Mouse (Mus musculus) hindbrain, embryonic 11.5 days (tissue): Measurements from ENCODE around the gene Gpr132. TPM values are rescaled to one million over a fixed set of nuclear protein-coding genes. Genes with fewer than 3 reads are reported as not detected.
A peak's percentile ranks its signal among the peaks of the same experiment; 100 is the strongest.
"Not testable (repeated sequence)": the region's sequence is repeated elsewhere in the genome, so short reads cannot be mapped to it uniquely, and the experiment has no call there.

Experiments
- ATAC-seq: fragments of 200-750 bp; cut with Nextera tagmentation; 2 replicates; pipeline ENCODE4 v1.8.0; 2017; ENCODE audit warnings: mild to moderate bottlenecking, moderate TSS enrichment, moderate library complexity; ENCODE audit not compliant: low FRiP score
- DNase-seq: peaks from one replicate; pipeline ENCODE4 v3.0.0-alpha.2; 2015; ENCODE audit warnings: low spot score
- H3K27ac ChIP-seq: fragments of 300-500 bp; sonication (generic); 2 replicates; pipeline ENCODE4 v1.5.1; 2014; ENCODE audit warnings: mild to moderate bottlenecking, low read depth, low read length
- H3K27me3 ChIP-seq: fragments of 300-500 bp; sonication (generic); 2 replicates; pipeline ENCODE4 v1.6.1; 2014; ENCODE audit warnings: mild to moderate bottlenecking, low read length, moderate library complexity, mixed read lengths; ENCODE audit not compliant: control insufficient read depth, insufficient read depth
- H3K36me3 ChIP-seq: fragments of 300-500 bp; sonication (generic); 2 replicates; pipeline ENCODE4 v1.6.1; 2014; ENCODE audit warnings: mild to moderate bottlenecking, low read length, moderate library complexity, mixed read lengths; ENCODE audit not compliant: control insufficient read depth, insufficient read depth
- H3K4me1 ChIP-seq: fragments of 300-500 bp; sonication (generic); replicated peaks from 2 replicates; pipeline ENCODE4 v1.6.1; 2014; ENCODE audit warnings: low read length, mixed read lengths; ENCODE audit not compliant: control insufficient read depth, insufficient read depth
- H3K4me2 ChIP-seq: fragments of 300-500 bp; sonication (generic); replicated peaks from 2 replicates; pipeline ENCODE4 v1.6.1; 2014; ENCODE audit warnings: mild to moderate bottlenecking, low read depth, low read length
- H3K4me3 ChIP-seq: fragments of 300-500 bp; sonication (generic); 2 replicates; pipeline ENCODE4 v1.5.1; 2014; ENCODE audit warnings: low read depth, low read length
- H3K9ac ChIP-seq: fragments of 300-500 bp; sonication (generic); 2 replicates; pipeline ENCODE4 v1.6.1; 2014; ENCODE audit warnings: low read depth, low read length
- H3K9me3 ChIP-seq: fragments of 300-500 bp; sonication (generic); 2 replicates; pipeline ENCODE4 v1.6.1; 2016; ENCODE audit warnings: low read length; ENCODE audit not compliant: control insufficient read depth
- WGBS: fragments of 180-500 bp; shearing (Covaris S2); extraction: QIAGEN DNeasy Blood & Tissue Kit; methylation state at CpG from one replicate; pipeline ENCODE4 v1.1.7; 2014; 5-methylcytosine and 5-hydroxymethylcytosine counted together
- polyA plus RNA-seq: library from polyadenylated mRNA; unstranded; fragments of >200 nt; fragmentation: Nextera tagmentation; extraction: Ambion mirVana; gene quantifications from 2 replicates; pipeline ENCODE4 v1.2.1, GENCODE M21; 2014

Gene Gpr132
- polyA plus RNA-seq, 1 experiment from 2014 or later, result not detected

DNA sequence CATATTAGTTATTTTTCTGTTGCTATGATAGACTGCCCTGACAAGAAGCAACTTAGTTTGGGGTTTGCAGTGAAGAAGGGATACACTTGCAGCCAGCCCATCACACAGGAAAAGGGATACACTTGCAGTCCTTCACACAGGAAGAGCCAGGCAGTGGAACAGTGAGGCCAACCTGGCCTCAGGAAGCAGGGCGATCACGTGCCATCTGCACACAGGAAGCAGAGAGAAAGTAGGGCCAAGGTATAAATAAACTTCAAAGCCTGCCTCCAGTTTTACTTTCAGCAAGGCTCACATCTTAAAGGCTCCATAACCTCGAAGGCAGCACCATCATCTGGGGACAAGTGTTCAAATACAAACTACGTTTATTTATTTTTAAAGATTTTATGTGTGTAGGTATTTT, 44.8 kb downstream of the Gpr132 start:
- WGBS, result 87% methylated on average over 4 of the region's 4 CpGs
- peaks cover 24% of the 10 kb centered on the region for H3K36me3 ChIP-seq
- no peak for ATAC-seq
- H3K27me3 ChIP-seq, result no peaks in the 10 kb centered on the region
- H3K9me3 ChIP-seq, result no peaks in the 10 kb centered on the region
- no peak overlapping the region for H3K4me3 ChIP-seq
- no peak overlapping the region for H3K9ac ChIP-seq
- H3K27ac ChIP-seq, result no peak overlapping the region
- H3K4me1 ChIP-seq, result peaks cover 17% of the 10 kb centered on the region
- DNase-seq, result no peak
- H3K4me2 ChIP-seq, result no peak overlapping the region

DNA sequence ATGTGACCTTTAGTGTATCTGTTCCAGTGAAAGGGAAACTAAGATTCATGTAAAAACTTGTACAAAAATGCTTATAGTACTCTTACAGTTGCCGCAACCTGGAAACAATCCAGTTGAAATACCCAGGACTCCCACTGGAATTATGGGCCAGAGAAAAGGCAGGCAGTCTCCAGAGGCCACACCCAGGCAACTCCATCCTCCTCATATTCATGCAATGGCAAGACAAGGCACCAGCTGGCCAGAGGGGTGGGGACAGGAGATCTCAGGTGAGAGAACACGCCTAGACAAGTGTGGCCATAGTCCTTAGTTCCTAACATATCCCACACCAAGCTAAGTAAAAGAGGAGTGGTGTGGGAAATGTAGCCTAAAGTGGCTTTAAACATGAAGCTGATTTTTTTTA, 45.4 kb downstream of the Gpr132 start:
- H3K9ac ChIP-seq, result no peak overlapping the region
- no peak overlapping the region for H3K27ac ChIP-seq
- 88% methylated on average over 2 of the region's 2 CpGs for WGBS
- H3K27me3 ChIP-seq, result no peaks in the 10 kb centered on the region
- no peaks in the 10 kb centered on the region for H3K9me3 ChIP-seq
- no peak overlapping the region for H3K4me3 ChIP-seq
- ATAC-seq (no peak), DNase-seq (no peak)
- peaks cover 12% of the 10 kb centered on the region for H3K4me1 ChIP-seq
- peaks cover 23% of the 10 kb centered on the region for H3K36me3 ChIP-seq
- no peak overlapping the region for H3K4me2 ChIP-seq

DNA sequence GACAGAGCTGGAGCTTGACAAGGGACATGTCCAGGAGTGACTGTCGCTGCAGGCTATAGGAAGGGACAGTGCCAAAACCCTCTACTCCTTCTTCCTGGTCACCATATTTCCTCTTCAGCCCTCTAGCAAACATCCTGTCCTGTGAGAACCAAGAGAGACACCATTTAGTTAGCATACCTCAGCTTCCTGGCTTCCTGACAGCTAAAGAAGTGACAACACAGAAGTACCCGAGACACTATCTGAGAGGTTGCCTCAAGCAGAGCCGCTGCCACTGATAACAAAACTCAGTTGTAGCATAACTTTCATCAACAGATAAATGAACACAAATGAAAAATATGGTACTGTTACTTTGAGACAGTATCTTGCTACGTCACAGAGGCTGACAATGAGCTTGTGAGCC, 46.1 kb downstream of the Gpr132 start:
- ATAC-seq, result no peak
- Histone ChIP-seq H3K4me2 (no peak overlapping the region), H3K4me3 (no peak overlapping the region), H3K4me1 (peaks cover 7% of the 10 kb centered on the region), H3K9ac (no peak overlapping the region), H3K9me3 (no peaks in the 10 kb centered on the region), H3K27ac (no peak overlapping the region), H3K36me3 (peaks cover 21% of the 10 kb centered on the region), H3K27me3 (no peaks in the 10 kb centered on the region)
- WGBS, result 85% methylated on average over 4 of the region's 4 CpGs
- DNase-seq, result no peak

DNA sequence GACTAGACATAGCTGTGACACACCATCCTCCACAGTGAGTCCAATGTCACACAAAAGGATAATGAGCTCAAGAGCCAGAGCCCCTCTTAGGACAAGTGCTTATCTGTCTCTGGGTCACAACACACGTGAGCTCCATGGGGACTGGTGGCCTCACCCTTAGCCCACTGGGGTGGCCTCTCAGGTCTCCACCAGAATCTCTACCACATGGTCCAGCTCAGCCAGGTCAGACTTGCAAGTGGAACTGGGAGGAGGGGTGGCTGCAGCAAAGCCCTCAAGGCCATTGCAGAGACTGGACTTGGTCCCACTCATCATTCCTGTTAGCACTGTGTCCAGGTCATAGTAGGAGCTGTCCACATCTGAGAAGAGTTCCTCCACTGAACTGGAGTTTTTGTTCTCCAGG, 46.8 kb downstream of the Gpr132 start:
- no peaks in the 10 kb centered on the region for H3K27me3 ChIP-seq
- no peak overlapping the region for H3K4me3 ChIP-seq
- peaks cover 21% of the 10 kb centered on the region for H3K36me3 ChIP-seq
- H3K27ac ChIP-seq, result no peak overlapping the region
- H3K4me2 ChIP-seq, result no peak overlapping the region
- no peaks in the 10 kb centered on the region for H3K9me3 ChIP-seq
- 94% methylated on average over 1 of the region's 1 CpGs for WGBS
- no peak for DNase-seq
- no peak for ATAC-seq
- no peak overlapping the region for H3K9ac ChIP-seq
- H3K4me1 ChIP-seq, result peaks cover 3% of the 10 kb centered on the region; the same call in 1 of the 2 replicates

DNA sequence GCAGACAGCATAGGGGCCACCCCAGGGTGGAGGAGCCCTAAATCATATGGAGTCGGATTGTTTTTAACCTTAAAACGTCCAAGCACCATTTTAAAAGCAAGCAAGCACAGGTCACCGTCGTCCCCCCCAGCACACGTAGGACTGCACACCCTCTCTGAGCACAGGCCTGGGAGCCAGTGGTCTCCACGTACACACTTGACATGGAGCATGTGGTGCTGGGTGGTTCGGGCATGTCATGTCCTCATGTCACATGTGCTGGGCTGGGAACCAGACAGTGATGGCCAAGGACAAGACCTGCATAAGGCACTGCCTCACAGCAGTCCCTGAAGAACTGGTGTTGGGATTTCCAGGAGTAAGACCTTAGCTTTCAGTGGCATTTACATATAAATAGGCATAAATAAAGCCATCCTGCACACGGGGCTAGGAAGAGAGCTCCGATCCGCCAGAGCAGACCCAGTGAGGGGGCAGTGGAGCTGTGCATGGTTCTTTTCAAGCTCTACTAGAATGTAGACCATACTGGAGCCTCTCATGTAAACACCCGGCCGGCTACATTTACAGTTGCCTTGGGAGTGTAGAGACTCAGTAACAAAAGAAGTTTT, 47.5 kb downstream of the Gpr132 start:
- DNase-seq, result no peak
- H3K36me3 ChIP-seq, result peaks cover 21% of the 10 kb centered on the region

DNA sequence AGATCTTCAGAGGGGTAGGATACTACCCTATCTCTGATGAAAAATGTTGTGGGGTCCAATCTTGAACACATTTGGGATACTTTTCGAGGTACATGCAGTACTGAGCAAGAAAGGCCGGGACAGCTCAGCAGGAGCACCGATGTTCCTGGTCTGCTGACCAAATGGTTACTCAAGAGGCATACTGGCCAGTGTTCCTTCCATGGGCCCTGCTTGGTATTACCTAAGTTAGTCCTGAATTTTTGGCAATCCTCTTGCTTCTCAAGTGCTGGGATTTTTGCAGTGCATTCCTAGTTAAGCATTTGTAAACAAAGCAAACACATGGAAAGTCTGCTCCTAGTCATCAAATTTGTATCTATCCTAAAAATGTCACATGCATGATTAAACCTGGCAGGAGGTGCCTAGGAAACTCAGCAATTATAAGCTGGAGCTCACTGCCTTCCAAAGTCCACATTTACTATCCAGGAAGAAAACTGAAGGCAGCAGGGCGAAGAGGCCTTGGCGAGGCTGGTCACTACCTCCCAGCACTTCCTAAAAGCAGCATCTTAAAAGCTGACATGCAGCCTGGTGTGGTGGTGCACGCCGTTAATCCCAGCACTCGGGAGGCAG, 48.9 kb downstream of the Gpr132 start:
- no peak overlapping the region for H3K9ac ChIP-seq
- no peak overlapping the region for H3K4me3 ChIP-seq
- no peak overlapping the region for H3K27ac ChIP-seq
- H3K4me2 ChIP-seq, result no peak overlapping the region
- peaks cover 18% of the 10 kb centered on the region for H3K36me3 ChIP-seq
- H3K4me1 ChIP-seq, result no peaks in the 10 kb centered on the region
- no peak for ATAC-seq
- DNase-seq, result no peak
- H3K27me3 ChIP-seq, result no peaks in the 10 kb centered on the region
- no peaks in the 10 kb centered on the region for H3K9me3 ChIP-seq
- 93% methylated on average over 8 of the region's 8 CpGs for WGBS

More for the DNA sequence above, 47.5 kb downstream of the Gpr132 start:
- Histone ChIP-seq H3K27me3 (no peaks in the 10 kb centered on the region), H3K9me3 (no peaks in the 10 kb centered on the region), H3K4me3 (no peak overlapping the region), H3K9ac (no peak overlapping the region), H3K4me1 (no peaks in the 10 kb centered on the region), H3K27ac (no peak overlapping the region), H3K4me2 (no peak overlapping the region)
- 85% methylated on average over 12 of the region's 12 CpGs for WGBS
- no peak for ATAC-seq

DNA sequence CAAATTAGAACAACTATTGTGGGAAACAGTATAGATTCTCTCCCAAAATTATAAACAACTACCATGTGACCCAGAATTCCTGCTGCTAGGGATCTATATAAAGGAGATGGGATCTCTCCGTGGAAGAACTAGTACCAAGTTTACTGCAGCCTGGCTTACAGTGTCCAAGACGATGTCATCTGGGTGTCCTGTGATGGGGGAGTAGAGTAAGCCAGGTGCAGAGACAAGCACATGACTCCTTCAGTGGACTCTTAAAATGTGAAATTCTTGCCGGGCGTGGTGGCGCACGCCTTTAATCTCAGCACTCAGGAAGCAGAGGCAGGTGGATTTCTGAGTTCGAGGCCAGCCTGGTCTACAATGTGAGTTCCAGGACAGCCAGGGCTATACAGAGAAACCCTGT, 51.2 kb downstream of the Gpr132 start:
- not testable (repeated sequence) for DNase-seq, H3K9me3 ChIP-seq, H3K27me3 ChIP-seq, H3K4me3 ChIP-seq, H3K4me2 ChIP-seq, H3K4me1 ChIP-seq, ATAC-seq, H3K27ac ChIP-seq, H3K9ac ChIP-seq
- WGBS, result 85% methylated on average over 7 of the region's 7 CpGs
- peaks cover 18% of the 10 kb centered on the region for H3K36me3 ChIP-seq

DNA sequence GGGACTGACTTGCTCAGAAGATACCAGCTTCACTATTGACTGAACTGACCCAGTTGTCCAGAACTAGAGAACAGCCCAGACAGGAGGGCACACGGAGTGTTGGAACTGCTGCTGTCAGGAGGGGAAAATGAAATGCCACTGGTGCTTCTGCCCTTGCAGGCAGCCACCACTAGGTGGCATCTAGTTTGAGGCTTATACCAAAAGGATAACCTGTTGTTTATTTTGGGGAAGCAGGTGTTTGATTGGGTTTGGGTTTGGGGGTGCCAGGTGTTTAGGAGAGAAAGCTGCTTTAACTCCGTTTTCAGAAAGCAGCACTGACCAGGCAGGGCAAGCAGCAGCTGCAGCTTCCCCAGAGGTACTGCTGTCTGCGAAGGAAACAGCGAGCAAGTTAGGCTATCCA, 51.7 kb downstream of the Gpr132 start:
- Histone ChIP-seq H3K27me3 (no peaks in the 10 kb centered on the region), H3K4me1 (no peaks in the 10 kb centered on the region), H3K4me2 (no peak overlapping the region), H3K9me3 (no peaks in the 10 kb centered on the region), H3K4me3 (no peak overlapping the region), H3K27ac (no peak overlapping the region), H3K9ac (no peak overlapping the region), H3K36me3 (peaks cover 13% of the 10 kb centered on the region)
- WGBS, result 63% methylated on average over 4 of the region's 4 CpGs
- DNase-seq (peak; percentile 63), ATAC-seq (no peak)
